Mouse (Mus musculus): ENCODE measurements around the gene Noxo1. TPM values are rescaled to one million over a fixed set of nuclear protein-coding genes. Genes with fewer than 3 reads are reported as not detected.

The Noxo1 gene
- total RNA-seq, 2 experiments from 2014 or later = 3.3 to 3.4 TPM

- Histone ChIP-seq H3K4me3 (peak within 1 kb of the TSS; percentile 89), H3K27ac (peak within 1 kb of the TSS; percentile 98)
- TF ChIP-seq CTCF (conservative IDR thresholded peaks at IDR 0.05) = no peak; the same call in 1 of the 2 replicates
- DNase-seq (ENCODE audit: low spot score in 2 of 2) = peak in 1 of 2 experiments; percentile 55
Observed at GRCm38 (mm10) chr17:24689251-24690081, 6.6 kb upstream of the Noxo1 start, which contains the start of gene Syngr3. Gene Syngr3, minus strand, starts transcription at chr17:24689955.

DNA sequence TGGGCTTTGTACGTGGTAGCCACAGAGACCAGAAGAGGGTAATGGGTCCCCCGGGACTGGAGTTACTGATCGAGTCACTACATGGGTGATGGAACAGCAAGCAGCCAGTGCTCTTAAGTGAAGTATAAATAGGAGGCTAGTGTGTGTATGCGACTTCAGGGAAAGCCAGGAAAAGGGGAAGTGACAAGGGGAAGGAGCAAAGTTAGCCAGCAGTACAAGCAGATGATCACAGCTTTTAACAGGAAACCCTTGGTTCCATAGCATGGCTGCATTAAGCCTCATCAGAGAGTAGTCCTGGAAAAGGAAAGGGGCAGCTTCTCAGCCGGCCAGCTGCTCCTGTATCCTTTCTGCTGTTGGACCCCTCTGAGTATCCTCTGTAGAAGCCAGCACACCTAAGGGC, 3.6 kb upstream of the Noxo1 start:
- no peak for DNase-seq (ENCODE audit: low spot score in 2 of 2)

DNA sequence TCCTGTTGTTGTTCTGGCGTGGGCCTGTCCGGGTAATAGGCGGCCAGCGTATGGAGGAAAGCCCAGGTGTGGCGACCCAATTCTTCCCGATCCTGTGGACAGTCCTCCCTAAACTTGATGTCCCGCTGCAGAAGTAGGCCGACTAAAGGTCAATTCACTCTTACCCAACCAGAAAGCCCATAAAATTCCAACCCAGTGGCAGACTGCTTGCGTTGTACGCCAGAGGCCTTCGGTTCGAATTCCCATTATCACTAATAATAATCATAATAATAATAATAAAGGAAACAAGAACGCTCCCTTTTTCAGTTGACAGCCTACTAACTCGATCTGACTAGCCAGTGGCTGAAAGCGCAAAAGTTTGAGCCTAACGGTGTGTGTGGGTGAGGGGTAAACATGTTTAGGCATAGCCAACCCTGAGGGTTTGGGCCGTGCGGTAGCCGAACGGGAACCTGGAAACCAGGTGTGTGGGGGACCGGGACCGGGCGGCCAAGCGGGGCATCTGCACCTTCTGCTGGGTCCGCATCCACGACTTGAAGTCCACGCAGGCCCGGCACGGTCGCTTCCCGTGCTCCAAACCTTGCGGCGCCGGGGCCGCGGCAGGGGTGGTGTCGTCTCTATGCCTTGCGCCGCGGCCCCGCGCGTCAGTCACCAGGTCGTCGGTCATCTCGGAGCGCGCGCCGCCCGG, 566 bp upstream of the Noxo1 start:
- no peak for DNase-seq (ENCODE audit: low spot score in 2 of 2)
- TF ChIP-seq CTCF (conservative IDR thresholded peaks at IDR 0.05) = no peak
- peak overlapping the region; percentile 81 for H3K4me3 ChIP-seq
- peak overlapping the region; percentile 88 for H3K27ac ChIP-seq

More for the DNA sequence above, 3.6 kb upstream of the Noxo1 start:
- Histone ChIP-seq H3K4me3 (no peak overlapping the region), H3K27ac (no peak overlapping the region)
- no peak for TF ChIP-seq CTCF (conservative IDR thresholded peaks at IDR 0.05)

DNA sequence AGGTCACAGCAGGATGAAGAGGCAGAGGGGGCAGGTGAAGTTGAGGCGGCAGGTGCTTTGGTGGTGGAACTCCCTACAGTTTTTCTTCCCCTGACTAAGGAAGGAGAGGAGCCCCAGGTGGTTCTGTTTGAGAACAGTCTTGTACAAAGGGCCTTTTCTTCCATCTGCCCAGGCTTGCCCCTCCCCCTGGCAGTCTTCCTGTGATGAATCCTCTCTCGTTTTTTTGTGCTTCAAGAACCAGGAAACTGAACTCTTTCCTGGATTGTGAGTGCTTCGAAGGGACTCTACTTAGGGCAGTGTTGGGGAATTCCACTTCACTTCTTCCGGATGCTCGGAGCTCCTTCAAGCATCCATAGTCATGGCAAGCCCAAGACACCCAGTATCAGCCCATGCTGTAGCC, 2.0 kb downstream of the Noxo1 start:
- no peak overlapping the region for H3K27ac ChIP-seq
- TF ChIP-seq CTCF (conservative IDR thresholded peaks at IDR 0.05) = no peak
- no peak for DNase-seq (ENCODE audit: low spot score in 2 of 2)
- no peak overlapping the region for H3K4me3 ChIP-seq

- no peak overlapping the region for H3K4me3 ChIP-seq
- no peak for DNase-seq (ENCODE audit: low spot score in 2 of 2)
- no peak overlapping the region for H3K27ac ChIP-seq
- no peak for TF ChIP-seq CTCF (conservative IDR thresholded peaks at IDR 0.05)
Observed at GRCm38 (mm10) chr17:24698715-24699114, 2.7 kb downstream of the Noxo1 start.

DNA sequence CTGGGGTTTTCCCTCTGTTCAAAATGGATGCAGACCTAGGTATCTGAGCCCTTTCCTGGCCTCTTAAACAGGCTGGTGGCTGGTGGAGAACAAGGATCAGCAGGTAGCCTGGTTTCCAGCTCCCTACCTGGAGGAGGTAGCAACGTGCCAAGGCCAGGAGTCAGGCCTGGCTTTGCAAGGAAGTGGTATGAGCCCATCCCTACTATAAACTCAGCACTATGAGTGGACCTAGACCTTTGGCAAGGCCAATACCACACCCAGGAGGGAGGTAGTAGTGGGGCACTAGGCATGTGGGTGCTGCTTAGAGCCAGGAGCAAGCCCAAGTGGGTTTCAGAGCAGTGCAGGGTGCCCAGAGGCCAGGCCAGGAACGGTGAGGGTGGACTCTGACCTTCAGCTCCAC, 3.4 kb downstream of the Noxo1 start:
- DNase-seq (ENCODE audit: low spot score in 2 of 2) = no peak
- Histone ChIP-seq H3K27ac (no peak overlapping the region), H3K4me3 (no peak overlapping the region)
- TF ChIP-seq CTCF (conservative IDR thresholded peaks at IDR 0.05) = no peak

- no peak for DNase-seq (ENCODE audit: low spot score in 2 of 2)
- no peak overlapping the region for H3K4me3 ChIP-seq
- no peak overlapping the region for H3K27ac ChIP-seq
- no peak for TF ChIP-seq CTCF (conservative IDR thresholded peaks at IDR 0.05)
Observed at GRCm38 (mm10) chr17:24701251-24701650, 5.2 kb downstream of the Noxo1 start.

GRCm38 (mm10) chr17:24705821-24706220, 9.8 kb downstream of the Noxo1 start:
- no peak for DNase-seq (ENCODE audit: low spot score in 2 of 2)
- Histone ChIP-seq H3K27ac (no peak overlapping the region), H3K4me3 (no peak overlapping the region)
- no peak for TF ChIP-seq CTCF (conservative IDR thresholded peaks at IDR 0.05)

GRCm38 (mm10) chr17:24706982-24707800, 11.2 kb downstream of the Noxo1 start, which contains the start of gene Tbl3:
Gene Tbl3, minus strand, starts transcription at chr17:24707660.
- peak; percentile 92 to 97 for DNase-seq (ENCODE audit: low spot score in 2 of 2)
- no peak for TF ChIP-seq CTCF (conservative IDR thresholded peaks at IDR 0.05)
- Histone ChIP-seq H3K4me3 (peak within 1 kb of the TSS; percentile 92), H3K27ac (peak within 1 kb of the TSS; percentile 85)

DNA sequence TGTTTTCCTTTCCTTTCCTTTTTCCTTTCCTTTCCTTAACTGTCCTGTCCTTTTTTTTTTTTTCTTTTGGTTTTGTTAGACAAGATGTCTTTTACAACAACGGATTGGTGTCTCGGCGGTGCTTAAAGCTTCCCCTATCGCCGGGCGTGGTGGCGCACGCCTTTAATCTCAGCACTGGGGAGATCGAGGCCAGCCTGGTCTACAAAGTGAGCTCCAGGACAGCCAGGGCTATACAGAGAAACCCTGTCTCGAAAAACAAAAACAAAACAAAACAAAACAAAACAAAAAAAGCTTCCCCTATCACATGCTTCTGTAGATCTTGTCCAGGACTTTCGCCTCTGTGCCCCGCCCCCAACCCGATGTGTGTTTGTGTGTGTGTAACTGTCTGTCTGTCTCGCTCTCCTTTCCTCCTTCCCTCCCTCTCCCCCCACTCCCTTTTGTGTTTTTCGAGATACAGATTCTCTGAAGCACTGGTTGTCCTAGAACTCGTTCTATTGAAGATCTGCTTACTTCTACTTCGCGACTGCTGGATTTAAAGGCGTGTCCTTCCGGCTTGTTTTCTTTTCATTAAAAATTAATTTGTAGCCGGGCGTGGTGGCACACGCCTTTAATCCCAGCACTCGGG, 11.9 kb downstream of the Noxo1 start:
- Histone ChIP-seq H3K4me3 (peak overlapping the region; percentile 92), H3K27ac (peak overlapping the region; percentile 85)
- no peak for DNase-seq (ENCODE audit: low spot score in 2 of 2)
- no peak for TF ChIP-seq CTCF (conservative IDR thresholded peaks at IDR 0.05)

DNA sequence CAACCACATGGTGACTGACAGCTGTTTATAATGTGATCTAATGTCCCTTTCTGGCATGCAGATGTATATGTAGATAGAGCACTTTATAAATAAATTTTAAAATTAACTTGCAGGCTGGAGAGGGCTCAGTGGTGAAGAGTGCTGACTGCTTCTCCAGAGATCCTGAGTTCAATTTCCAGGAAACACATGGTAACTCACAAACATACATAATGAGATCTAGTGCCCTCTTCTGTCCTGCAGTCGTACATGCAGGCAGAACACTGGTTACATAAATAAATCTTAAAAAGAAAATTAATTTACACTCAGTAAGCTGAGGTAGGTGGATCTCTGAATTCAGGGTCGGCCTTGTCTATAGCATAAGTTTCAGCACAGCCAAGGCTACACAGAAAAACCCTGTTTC, 12.6 kb downstream of the Noxo1 start:
- no peak for DNase-seq (ENCODE audit: low spot score in 2 of 2)
- Histone ChIP-seq H3K27ac (no peak overlapping the region), H3K4me3 (no peak overlapping the region)
- peak; percentile 78 for TF ChIP-seq CTCF (conservative IDR thresholded peaks at IDR 0.05)

GRCm38 (mm10) chr17:24715556-24715955, 19.5 kb downstream of the Noxo1 start:
- no peak for TF ChIP-seq CTCF (conservative IDR thresholded peaks at IDR 0.05)
- no peak for DNase-seq (ENCODE audit: low spot score in 2 of 2)
- Histone ChIP-seq H3K4me3 (no peak overlapping the region), H3K27ac (no peak overlapping the region)
